Mouse (Mus musculus): ENCODE results near the gene Tbc1d7. TPM values are rescaled to one million over a fixed set of nuclear protein-coding genes. Genes with fewer than 3 reads are reported as not detected.
A peak's percentile ranks its signal among the peaks of the same experiment; 100 is the strongest.

Tbc1d7 gene
- polyA plus RNA-seq, 1 experiment from 2014 or later = 10.4 TPM

GRCm38 (mm10) chr13:43200473-43200872 lies 29.2 kb upstream of the Tbc1d7 start:
- peaks cover 5% of the 10 kb centered on the region; the same call in 1 of the 2 replicates for H3K27me3 ChIP-seq (ENCODE audit: control insufficient read depth, insufficient read depth, low read depth, low read length)
- H3K9ac ChIP-seq (ENCODE audit: low read depth, low read length) = no peak overlapping the region
- 86% methylated on average over 22 of the region's 22 CpGs for WGBS (ENCODE audit: insufficient replicate concordance)
- H3K4me3 ChIP-seq (ENCODE audit: low read depth, low read length) = no peak overlapping the region
- H3K4me2 ChIP-seq (ENCODE audit: low read depth, low read length) = no peak overlapping the region
- peaks cover 6% of the 10 kb centered on the region for H3K4me1 ChIP-seq (ENCODE audit: control insufficient read depth, low read depth, low read length)
- no peaks in the 10 kb centered on the region for H3K36me3 ChIP-seq (ENCODE audit: control insufficient read depth, insufficient read depth)
- no peak for ATAC-seq (ENCODE audit: low read depth)
- H3K9me3 ChIP-seq (replicated peaks; ENCODE audit: control insufficient read depth, low read length) = no peaks in the 10 kb centered on the region
- no peak overlapping the region for H3K27ac ChIP-seq (ENCODE audit: low read length)

GRCm38 (mm10) chr13:43199749-43200148 lies 28.4 kb upstream of the Tbc1d7 start:
- H3K36me3 ChIP-seq (ENCODE audit: control insufficient read depth, insufficient read depth) = no peaks in the 10 kb centered on the region
- peak; percentile 14; the same call in 1 of the 2 replicates for ATAC-seq (ENCODE audit: low read depth)
- H3K4me2 ChIP-seq (ENCODE audit: low read depth, low read length) = no peak overlapping the region
- no peaks in the 10 kb centered on the region for H3K9me3 ChIP-seq (replicated peaks; ENCODE audit: control insufficient read depth, low read length)
- H3K27ac ChIP-seq (ENCODE audit: low read length) = no peak overlapping the region
- peaks cover 10% of the 10 kb centered on the region for H3K27me3 ChIP-seq (ENCODE audit: control insufficient read depth, insufficient read depth, low read depth, low read length)
- H3K4me3 ChIP-seq (ENCODE audit: low read depth, low read length) = no peak overlapping the region
- H3K4me1 ChIP-seq (ENCODE audit: control insufficient read depth, low read depth, low read length) = peaks cover 6% of the 10 kb centered on the region
- WGBS (ENCODE audit: insufficient replicate concordance) = 58% methylated on average over 5 of the region's 5 CpGs
- H3K9ac ChIP-seq (ENCODE audit: low read depth, low read length) = no peak overlapping the region

- no peak overlapping the region for H3K4me2 ChIP-seq (ENCODE audit: low read depth, low read length)
- H3K27me3 ChIP-seq (ENCODE audit: control insufficient read depth, insufficient read depth, low read depth, low read length) = peaks cover 12% of the 10 kb centered on the region
- no peak overlapping the region for H3K9ac ChIP-seq (ENCODE audit: low read depth, low read length)
- no peaks in the 10 kb centered on the region for H3K36me3 ChIP-seq (ENCODE audit: control insufficient read depth, insufficient read depth)
- no peaks in the 10 kb centered on the region for H3K9me3 ChIP-seq (replicated peaks; ENCODE audit: control insufficient read depth, low read length)
- H3K4me1 ChIP-seq (ENCODE audit: control insufficient read depth, low read depth, low read length) = peaks cover 8% of the 10 kb centered on the region
- no peak overlapping the region for H3K27ac ChIP-seq (ENCODE audit: low read length)
- no peak for ATAC-seq (ENCODE audit: low read depth)
- no peak overlapping the region for H3K4me3 ChIP-seq (ENCODE audit: low read depth, low read length)
- 63% methylated on average over 7 of the region's 7 CpGs for WGBS (ENCODE audit: insufficient replicate concordance)
Observed at GRCm38 (mm10) chr13:43199282-43199681, 28.0 kb upstream of the Tbc1d7 start.

GRCm38 (mm10) chr13:43197187-43197586 lies 25.9 kb upstream of the Tbc1d7 start:
- H3K4me1 ChIP-seq (ENCODE audit: control insufficient read depth, low read depth, low read length) = peaks cover 29% of the 10 kb centered on the region
- H3K27me3 ChIP-seq (ENCODE audit: control insufficient read depth, insufficient read depth, low read depth, low read length) = peaks cover 12% of the 10 kb centered on the region
- no peaks in the 10 kb centered on the region for H3K9me3 ChIP-seq (replicated peaks; ENCODE audit: control insufficient read depth, low read length)
- WGBS (ENCODE audit: insufficient replicate concordance) = 46% methylated on average over 6 of the region's 6 CpGs
- H3K9ac ChIP-seq (ENCODE audit: low read depth, low read length) = no peak overlapping the region
- H3K27ac ChIP-seq (ENCODE audit: low read length) = no peak overlapping the region
- ATAC-seq (ENCODE audit: low read depth) = no peak
- H3K4me3 ChIP-seq (ENCODE audit: low read depth, low read length) = no peak overlapping the region
- no peaks in the 10 kb centered on the region for H3K36me3 ChIP-seq (ENCODE audit: control insufficient read depth, insufficient read depth)
- H3K4me2 ChIP-seq (ENCODE audit: low read depth, low read length) = no peak overlapping the region

- ATAC-seq (ENCODE audit: low read depth) = no peak
- Histone ChIP-seq H3K27ac (ENCODE audit: low read length) (no peak overlapping the region), H3K4me1 (ENCODE audit: control insufficient read depth, low read depth, low read length) (peaks cover 40% of the 10 kb centered on the region), H3K27me3 (ENCODE audit: control insufficient read depth, insufficient read depth, low read depth, low read length) (peaks cover 14% of the 10 kb centered on the region), H3K36me3 (ENCODE audit: control insufficient read depth, insufficient read depth) (no peaks in the 10 kb centered on the region), H3K4me2 (ENCODE audit: low read depth, low read length) (no peak overlapping the region), H3K9ac (ENCODE audit: low read depth, low read length) (no peak overlapping the region), H3K4me3 (ENCODE audit: low read depth, low read length) (no peak overlapping the region), H3K9me3 (replicated peaks; ENCODE audit: control insufficient read depth, low read length) (no peaks in the 10 kb centered on the region)
- WGBS (ENCODE audit: insufficient replicate concordance) = 7% methylated on average over 7 of the region's 7 CpGs
Observed at GRCm38 (mm10) chr13:43196000-43196399, 24.7 kb upstream of the Tbc1d7 start.

- Histone ChIP-seq H3K4me3 (ENCODE audit: low read depth, low read length) (no peak overlapping the region), H3K4me2 (ENCODE audit: low read depth, low read length) (no peak overlapping the region), H3K4me1 (ENCODE audit: control insufficient read depth, low read depth, low read length) (peaks cover 38% of the 10 kb centered on the region), H3K36me3 (ENCODE audit: control insufficient read depth, insufficient read depth) (no peaks in the 10 kb centered on the region), H3K9ac (ENCODE audit: low read depth, low read length) (no peak overlapping the region), H3K27ac (ENCODE audit: low read length) (no peak overlapping the region), H3K9me3 (replicated peaks; ENCODE audit: control insufficient read depth, low read length) (no peaks in the 10 kb centered on the region), H3K27me3 (ENCODE audit: control insufficient read depth, insufficient read depth, low read depth, low read length) (peaks cover 18% of the 10 kb centered on the region)
- ATAC-seq (ENCODE audit: low read depth) = no peak
- WGBS (ENCODE audit: insufficient replicate concordance) = 67% methylated on average over 8 of the region's 8 CpGs
Observed at GRCm38 (mm10) chr13:43193932-43194331, 22.6 kb upstream of the Tbc1d7 start.

GRCm38 (mm10) chr13:43193266-43193665 lies 22.0 kb upstream of the Tbc1d7 start:
- H3K27ac ChIP-seq (ENCODE audit: low read length) = no peak overlapping the region
- ATAC-seq (ENCODE audit: low read depth) = peak; percentile 74
- peak overlapping the region; percentile 27; the same call in 1 of the 2 replicates for H3K4me2 ChIP-seq (ENCODE audit: low read depth, low read length)
- H3K27me3 ChIP-seq (ENCODE audit: control insufficient read depth, insufficient read depth, low read depth, low read length) = peaks cover 18% of the 10 kb centered on the region
- H3K9me3 ChIP-seq (replicated peaks; ENCODE audit: control insufficient read depth, low read length) = no peaks in the 10 kb centered on the region
- WGBS (ENCODE audit: insufficient replicate concordance) = 4% methylated on average over 7 of the region's 7 CpGs
- H3K9ac ChIP-seq (ENCODE audit: low read depth, low read length) = no peak overlapping the region
- H3K36me3 ChIP-seq (ENCODE audit: control insufficient read depth, insufficient read depth) = no peaks in the 10 kb centered on the region
- peaks cover 38% of the 10 kb centered on the region for H3K4me1 ChIP-seq (ENCODE audit: control insufficient read depth, low read depth, low read length)
- no peak overlapping the region for H3K4me3 ChIP-seq (ENCODE audit: low read depth, low read length)

GRCm38 (mm10) chr13:43191741-43192192 lies 20.5 kb upstream of the Tbc1d7 start:
- peak overlapping the region; percentile 11; the same call in 1 of the 2 replicates for H3K4me3 ChIP-seq (ENCODE audit: low read depth, low read length)

GRCm38 (mm10) chr13:43191290-43191689 lies 20.0 kb upstream of the Tbc1d7 start:
- peak overlapping the region; percentile 52 for H3K4me2 ChIP-seq (ENCODE audit: low read depth, low read length)
- H3K4me3 ChIP-seq (ENCODE audit: low read depth, low read length) = no peak overlapping the region; the same call in 1 of the 2 replicates
- 0% methylated on average over 2 of the region's 2 CpGs for WGBS (ENCODE audit: insufficient replicate concordance)
- peaks cover 36% of the 10 kb centered on the region for H3K4me1 ChIP-seq (ENCODE audit: control insufficient read depth, low read depth, low read length)
- H3K36me3 ChIP-seq (ENCODE audit: control insufficient read depth, insufficient read depth) = no peaks in the 10 kb centered on the region
- no peak overlapping the region for H3K9ac ChIP-seq (ENCODE audit: low read depth, low read length)
- peaks cover 2% of the 10 kb centered on the region; the same call in 1 of the 2 replicates for H3K9me3 ChIP-seq (replicated peaks; ENCODE audit: control insufficient read depth, low read length)
- no peak for ATAC-seq (ENCODE audit: low read depth)
- no peak overlapping the region for H3K27ac ChIP-seq (ENCODE audit: low read length)
- H3K27me3 ChIP-seq (ENCODE audit: control insufficient read depth, insufficient read depth, low read depth, low read length) = peaks cover 13% of the 10 kb centered on the region

More at GRCm38 (mm10) chr13:43191741-43192192, 20.5 kb upstream of the Tbc1d7 start:
- H3K9ac ChIP-seq (ENCODE audit: low read depth, low read length) = peak overlapping the region; percentile 30; the same call in 1 of the 2 replicates
- H3K9me3 ChIP-seq (replicated peaks; ENCODE audit: control insufficient read depth, low read length) = peaks cover 2% of the 10 kb centered on the region; the same call in 1 of the 2 replicates
- WGBS (ENCODE audit: insufficient replicate concordance) = under 1% methylated on average over 14 of the region's 14 CpGs
- peak overlapping the region; percentile 52 for H3K4me2 ChIP-seq (ENCODE audit: low read depth, low read length)
- H3K4me1 ChIP-seq (ENCODE audit: control insufficient read depth, low read depth, low read length) = peaks cover 38% of the 10 kb centered on the region
- H3K27ac ChIP-seq (ENCODE audit: low read length) = no peak overlapping the region; the same call in 1 of the 2 replicates
- no peaks in the 10 kb centered on the region for H3K36me3 ChIP-seq (ENCODE audit: control insufficient read depth, insufficient read depth)
- peaks cover 13% of the 10 kb centered on the region for H3K27me3 ChIP-seq (ENCODE audit: control insufficient read depth, insufficient read depth, low read depth, low read length)
- ATAC-seq (ENCODE audit: low read depth) = peak; percentile 81

Data from liver, embryonic 16.5 days (tissue).